In genomic region chr8:104570436-104571343, GRCm38 (mm10) we compare ENCODE assay signal across 8 mouse cellular contexts. TPM values are rescaled to one million over a fixed set of nuclear protein-coding genes. Genes with fewer than 3 reads are reported as not detected.
DNase-seq lines count a peak whose midpoint lies in the region; ATAC-seq lines count a peak whose summit lies in the region.

No protein-coding gene starts in this region.

- intact Hi-C loops in gastrocnemius, postnatal 14 days (cut with DNase I; ENCODE audit: low total_unique reads) = no loop called here
- intact Hi-C loops in left cerebral cortex, postnatal 14 days (cut with DNase I) = loop anchor here (5.0 to 10.0 kb wide), 3 partner anchors 33 to 316 kb away; partner anchors contain the start of gene Cklf

- peak; percentile 79 to 86 for DNase-seq in adrenal gland, adult 18-20 months (ENCODE audit: low spot score in 2 of 2)
- peak; percentile 89 for DNase-seq in embryo, embryonic 10 days (ENCODE audit: low spot score)
- DNase-seq in gastrocnemius, postnatal 14 days = peak; percentile 84
- peak; percentile 73 to 86 for DNase-seq in left cerebral cortex, postnatal 14 days (ENCODE audit: low spot score in 2 of 2)
- peak; percentile 82 for DNase-seq in right cerebral cortex, postnatal 14 days
- DNase-seq in urinary bladder, postnatal 4 days (ENCODE audit: low spot score in 2 of 2) = peak; percentile 64 to 79

- peak; percentile 85 for ATAC-seq in inflammation-experienced regulatory T-cells, adult 6 months
- peak; percentile 91 for ATAC-seq in megakaryocyte-erythroid progenitor cell, adult 5-6 weeks (replicated peaks; ENCODE audit: low FRiP score, low TSS enrichment, poor library complexity, severe bottlenecking)

RNA-seq across cellular contexts. Expression of gene Pdp2, which starts 20.6 kb away (rescaled TPM):
- total RNA-seq in adrenal gland, adult 18-20 months (2021) = 10 to 100 TPM; 34.8 to 34.9 TPM
- 1 to 10 TPM; 3.9 to 4.7 TPM for total RNA-seq in gastrocnemius, postnatal 14 days (2021)
- polyA plus RNA-seq in inflammation-experienced regulatory T-cells, adult 6 months (2017; shearing (Covaris generic)) = 10 to 100 TPM; 13.9 to 19.6 (median 17.5) TPM
- 1 to 10 TPM; 8.8 to 9.0 TPM for total RNA-seq in left cerebral cortex, postnatal 14 days (2021)
- 8.6 and 9.5 TPM in 2 replicates for total RNA-seq in megakaryocyte-erythroid progenitor cell, adult 5-6 weeks (2014; fragmentation: Nextera tagmentation)
- total RNA-seq in megakaryocyte-erythroid progenitor cell, adult 5-6 weeks (2017) = 10.2 and 10.4 TPM in 2 replicates

RNA-seq across cellular contexts. Expression of gene Car7, which starts 36.2 kb away (rescaled TPM):
- 1 to 10 TPM; 1.6 to 3.1 TPM for total RNA-seq in adrenal gland, adult 18-20 months (2021)
- total RNA-seq in gastrocnemius, postnatal 14 days (2021) = 1 to 10 TPM; 1.0 to 1.1 TPM
- polyA plus RNA-seq in inflammation-experienced regulatory T-cells, adult 6 months (2017; shearing (Covaris generic)) = 1 to 10 TPM; 3.3 to 5.5 (median 5.3) TPM
- 10 to 100 TPM; 28.9 to 36.4 TPM for total RNA-seq in left cerebral cortex, postnatal 14 days (2021)
- total RNA-seq in megakaryocyte-erythroid progenitor cell, adult 5-6 weeks (2014; fragmentation: Nextera tagmentation) = 1.8 TPM in 1 of 2 replicates, not detected in the other
- total RNA-seq in megakaryocyte-erythroid progenitor cell, adult 5-6 weeks (2017) = 3.6 TPM in 1 of 2 replicates, not detected in the other

RNA-seq across cellular contexts. Expression of gene Nae1, which starts 36.3 kb away (rescaled TPM):
- 10 to 100 TPM; 31.2 to 38.1 TPM for total RNA-seq in adrenal gland, adult 18-20 months (2021)
- 10 to 100 TPM; 20.4 to 24.5 TPM for total RNA-seq in gastrocnemius, postnatal 14 days (2021)
- polyA plus RNA-seq in inflammation-experienced regulatory T-cells, adult 6 months (2017; shearing (Covaris generic)) = 100 to 1,000 TPM in 1 of 3 experiments, 10 to 100 TPM in 2; 80.0 to 101 (median 91.5) TPM
- total RNA-seq in left cerebral cortex, postnatal 14 days (2021) = 10 to 100 TPM; 50.1 to 52.2 TPM
- total RNA-seq in megakaryocyte-erythroid progenitor cell, adult 5-6 weeks (2014; fragmentation: Nextera tagmentation) = 83.2 and 84.8 TPM in 2 replicates
- total RNA-seq in megakaryocyte-erythroid progenitor cell, adult 5-6 weeks (2017) = 172 and 193 TPM in 2 replicates

RNA-seq across cellular contexts. Expression of gene Cdh16, which starts 53.5 kb away (rescaled TPM):
- total RNA-seq in adrenal gland, adult 18-20 months (2021) = under 1 TPM in 1 of 2 experiments, not detected in 1; 0.86 TPM
- not detected for total RNA-seq in gastrocnemius, postnatal 14 days (2021)
- polyA plus RNA-seq in inflammation-experienced regulatory T-cells, adult 6 months (2017; shearing (Covaris generic)) = not detected
- total RNA-seq in left cerebral cortex, postnatal 14 days (2021) = not detected
- not detected in 2 replicates for total RNA-seq in megakaryocyte-erythroid progenitor cell, adult 5-6 weeks (2014; fragmentation: Nextera tagmentation)
- total RNA-seq in megakaryocyte-erythroid progenitor cell, adult 5-6 weeks (2017) = not detected in 2 replicates

Comparison
In these comparisons a context has a peak if more than half of its experiments do, and no peak if none do; other contexts are left out.
1. Peak in every context shown above with its lines: DNase-seq and ATAC-seq.
2. RNA of gene Car7, which starts 36.2 kb away (total RNA-seq): 28.9 to 36.4 TPM in left cerebral cortex, postnatal 14 days; 1.6 to 3.1 TPM in adrenal gland, adult 18-20 months, 1.0 to 1.1 TPM in gastrocnemius, postnatal 14 days and 1.8 to 3.6 TPM in megakaryocyte-erythroid progenitor cell, adult 5-6 weeks; every median in the first group is over 4 times any median in the second.